Comparison of ENCODE assay signal across 7 mouse cellular contexts in genomic region chr19:24174896-24175295, GRCm38 (mm10). TPM values are rescaled to one million over a fixed set of nuclear protein-coding genes. Genes with fewer than 3 reads are reported as not detected.
A peak's percentile ranks its signal among the peaks of the same experiment; 100 is the strongest.
DNase-seq lines count a peak whose midpoint lies in the region; ATAC-seq and TF ChIP-seq lines count a peak whose summit lies in the region.

No protein-coding gene starts in this region.

- ATAC-seq in hindbrain, embryonic 13.5 days (ENCODE audit: low FRiP score), result no peak
- ATAC-seq in liver, embryonic 12.5 days, result no peak
- ATAC-seq in neural tube, embryonic 13.5 days (ENCODE audit: low read depth), result no peak

- H3K27me3 ChIP-seq in C2C12 (ENCODE audit: control insufficient read depth, insufficient read depth, insufficient read length), result no peaks in the 10 kb centered on the region
- no peaks in the 10 kb centered on the region for H3K27me3 ChIP-seq in ES-Bruce4 (ENCODE audit: control insufficient read depth, insufficient read depth, low read length, poor library complexity, severe bottlenecking)
- 0 out of 2 replicates have a peak, but pooled peaks cover 4% of the 10 kb centered on the region for H3K27me3 ChIP-seq in hindbrain, embryonic 13.5 days
- H3K27me3 ChIP-seq in liver, embryonic 12.5 days (replicated peaks), result peaks cover 41% of the 10 kb centered on the region
- H3K27me3 ChIP-seq in neural tube, embryonic 13.5 days, result peaks cover 4% of the 10 kb centered on the region; the same call in 1 of the 2 replicates

- H3K4me2 ChIP-seq in hindbrain, embryonic 13.5 days, result peak overlapping the region; percentile 72
- peak overlapping the region; percentile 86 for H3K4me2 ChIP-seq in liver, embryonic 12.5 days
- H3K4me2 ChIP-seq in neural tube, embryonic 13.5 days, result peak overlapping the region; percentile 63

- H3K4me1 ChIP-seq in ES-Bruce4 (ENCODE audit: control insufficient read depth, insufficient read depth, low read length), result no peaks in the 10 kb centered on the region
- H3K4me1 ChIP-seq in embryonic fibroblast, embryonic 13.5 days (ENCODE audit: control insufficient read depth, insufficient read depth, low read length), result 0 out of 2 replicates have a peak, but pooled peaks cover 2% of the 10 kb centered on the region
- peaks cover 29% of the 10 kb centered on the region for H3K4me1 ChIP-seq in hindbrain, embryonic 13.5 days (replicated peaks)
- peaks cover 19% of the 10 kb centered on the region for H3K4me1 ChIP-seq in liver, embryonic 12.5 days
- H3K4me1 ChIP-seq in neural tube, embryonic 13.5 days (replicated peaks), result peaks cover 32% of the 10 kb centered on the region

- no peaks in the 10 kb centered on the region for H3K36me3 ChIP-seq in C2C12 (ENCODE audit: control insufficient read depth, insufficient read depth)
- no peaks in the 10 kb centered on the region for H3K36me3 ChIP-seq in ES-Bruce4 (ENCODE audit: control insufficient read depth, insufficient read depth, low read length, poor library complexity, severe bottlenecking)
- no peaks in the 10 kb centered on the region for H3K36me3 ChIP-seq in hindbrain, embryonic 13.5 days
- no peaks in the 10 kb centered on the region for H3K36me3 ChIP-seq in liver, embryonic 12.5 days
- H3K36me3 ChIP-seq in neural tube, embryonic 13.5 days, result no peaks in the 10 kb centered on the region

- TF ChIP-seq EP300 in ES-Bruce4 (IDR thresholded peaks at IDR 0.05; ENCODE audit: insufficient read depth, low read depth, low read length), result no peak

- H3K9me3 ChIP-seq in ES-Bruce4 (replicated peaks; ENCODE audit: control insufficient read depth, insufficient read depth, low read length, poor library complexity, severe bottlenecking), result no peaks in the 10 kb centered on the region
- no peaks in the 10 kb centered on the region for H3K9me3 ChIP-seq in hindbrain, embryonic 13.5 days
- no peaks in the 10 kb centered on the region for H3K9me3 ChIP-seq in liver, embryonic 12.5 days (replicated peaks)
- H3K9me3 ChIP-seq in neural tube, embryonic 13.5 days, result no peaks in the 10 kb centered on the region

- H3K79me3 ChIP-seq in C2C12 (ENCODE audit: low read depth), result peaks cover 15% of the 10 kb centered on the region

- TF ChIP-seq CTCF in C2C12 (IDR thresholded peaks at IDR 0.05; ENCODE audit: control insufficient read depth, insufficient read depth, insufficient read length) (no peak), ES-Bruce4 (IDR thresholded peaks at IDR 0.05; ENCODE audit: low read depth, low read length) (no peak)
- TF ChIP-seq CTCF in embryonic fibroblast, embryonic 13.5 days (IDR thresholded peaks at IDR 0.05; ENCODE audit: borderline replicate concordance, insufficient read depth, low read length), result no peak

- WGBS in hindbrain, embryonic 13.5 days, result 10% methylated on average over 13 of the region's 13 CpGs
- 5% methylated on average over 13 of the region's 13 CpGs for whole genome bisulfite sequencing in liver, embryonic 12.5 days (ENCODE audit: insufficient replicate concordance)
- WGBS in neural tube, embryonic 13.5 days, result 10% methylated on average over 13 of the region's 13 CpGs

- H3ac ChIP-seq in C2C12 (ENCODE audit: control insufficient read depth, insufficient read length, low read depth), result peak overlapping the region; percentile 20

- H3K4me3 ChIP-seq in C2C12 (ENCODE audit: insufficient read depth, poor library complexity, severe bottlenecking) (peak overlapping the region; percentile 52), ES-Bruce4 (ENCODE audit: low read depth, low read length) (peak overlapping the region; percentile 30)
- peak overlapping the region; percentile 85 for H3K4me3 ChIP-seq in embryonic fibroblast, embryonic 13.5 days (ENCODE audit: insufficient read depth, low read length)
- peak overlapping the region; percentile 72 for H3K4me3 ChIP-seq in hindbrain, embryonic 13.5 days
- H3K4me3 ChIP-seq in liver, embryonic 12.5 days, result peak overlapping the region; percentile 67
- H3K4me3 ChIP-seq in neural tube, embryonic 13.5 days, result peak overlapping the region; percentile 69

- peaks cover 39% of the 10 kb centered on the region for H3K79me2 ChIP-seq in C2C12 (ENCODE audit: control insufficient read depth, insufficient read depth)

- no peak for DNase-seq in testis, postnatal 14 days (ENCODE audit: low spot score)

- no peak for TF ChIP-seq POLR2A in ES-Bruce4 (IDR thresholded peaks at IDR 0.05; ENCODE audit: insufficient read depth, low read length)
- TF ChIP-seq POLR2A in embryonic fibroblast, embryonic 13.5 days (IDR thresholded peaks at IDR 0.05; ENCODE audit: low read depth, low read length), result no peak

- no peak overlapping the region for H3K27ac ChIP-seq in ES-Bruce4 (ENCODE audit: insufficient read depth, low read length)
- peak overlapping the region; percentile 25; the same call in 1 of the 2 replicates for H3K27ac ChIP-seq in embryonic fibroblast, embryonic 13.5 days (ENCODE audit: insufficient read depth, low read length)
- no peak overlapping the region for H3K27ac ChIP-seq in hindbrain, embryonic 13.5 days
- no peak overlapping the region for H3K27ac ChIP-seq in liver, embryonic 12.5 days
- no peak overlapping the region for H3K27ac ChIP-seq in neural tube, embryonic 13.5 days (replicated peaks)

- peak overlapping the region; percentile 62; the same call in 1 of the 2 replicates for H3K9ac ChIP-seq in ES-Bruce4 (ENCODE audit: low read depth, poor library complexity, severe bottlenecking)
- H3K9ac ChIP-seq in hindbrain, embryonic 13.5 days, result peak overlapping the region; percentile 79
- H3K9ac ChIP-seq in liver, embryonic 12.5 days, result no peak overlapping the region; the same call in 1 of the 2 replicates
- peak overlapping the region; percentile 79; the same call in 1 of the 2 replicates for H3K9ac ChIP-seq in neural tube, embryonic 13.5 days

TF ChIP-seq in C2C12, 6 proteins besides CTCF, POLR2A, EP300 and RAD21:
- TF ChIP-seq FOSL1 (IDR thresholded peaks at IDR 0.05; ENCODE audit: insufficient read depth, low read length, poor library complexity, severe bottlenecking) (no peak), CEBPB (IDR thresholded peaks at IDR 0.05; ENCODE audit: low read depth) (no peak), USF1 (IDR thresholded peaks at IDR 0.05; ENCODE audit: low read depth) (no peak), MYOG (IDR thresholded peaks at IDR 0.05; ENCODE audit: control insufficient read depth, extremely low read depth, insufficient read length) (no peak), MYOD1 (IDR thresholded peaks at IDR 0.05; ENCODE audit: control insufficient read depth, insufficient read length, low read depth) (no peak), MAX (IDR thresholded peaks at IDR 0.05) (no peak)

RNA-seq across cellular contexts. Expression of gene Tjp2, which starts 49.9 kb away (rescaled TPM):
- 22.1 TPM for polyA plus RNA-seq in C2C12 (2012; fragmentation: generic; extraction: Trizol)
- 114 and 115 TPM in 2 replicates for polyA plus RNA-seq in ES-Bruce4 (2011; ENCODE audit: insufficient read depth, insufficient read length, low read depth, missing spikeins)
- 8.5 and 12.3 TPM in 2 replicates for polyA plus RNA-seq in embryonic fibroblast, embryonic 13.5 days (2011; ENCODE audit: insufficient read length, low read depth, missing spikeins)
- 12.1 and 12.4 TPM in 2 replicates for polyA plus RNA-seq in hindbrain, embryonic 13.5 days (2015; fragmentation: Nextera tagmentation; extraction: Ambion mirVana)
- polyA plus RNA-seq in liver, embryonic 12.5 days (2016; fragmentation: Nextera tagmentation; extraction: Ambion mirVana), result 8.7 and 9.1 TPM in 2 replicates
- polyA plus RNA-seq in neural tube, embryonic 13.5 days (2015; fragmentation: Nextera tagmentation; extraction: Ambion mirVana), result 12.6 and 13.6 TPM in 2 replicates

Comparison
In these comparisons a context has a peak if more than half of its experiments do, and no peak if none do; other contexts are left out.
1. H3K4me3 ChIP-seq: peak in every context shown above with its lines; median percentile 85 in embryonic fibroblast, embryonic 13.5 days; 72 in hindbrain, embryonic 13.5 days; 69 in neural tube, embryonic 13.5 days; 67 in liver, embryonic 12.5 days; 52 in C2C12; 30 in ES-Bruce4.